Mouse (Mus musculus) kidney, embryonic 14.5 days (tissue): ENCODE results near the gene Clcn2. TPM values are rescaled to one million over a fixed set of nuclear protein-coding genes. Genes with fewer than 3 reads are reported as not detected.

Source experiments
- ATAC-seq: fragments of 200-750 bp; cut with Nextera tagmentation; 2 replicates; pipeline ENCODE4 v1.8.0; 2017; ENCODE audit warnings: moderate number of reproducible peaks, mild to moderate bottlenecking, moderate TSS enrichment, moderate library complexity; ENCODE audit not compliant: low FRiP score, low TSS enrichment
- H3K27ac ChIP-seq: fragments of 300-500 bp; sonication (generic); 2 replicates; pipeline ENCODE4 v1.5.1; 2014; ENCODE audit warnings: low read depth, mild to moderate bottlenecking, low read length, moderate library complexity, mixed read lengths
- H3K27me3 ChIP-seq: fragments of 300-500 bp; sonication (generic); 2 replicates; pipeline ENCODE4 v1.6.1; 2014; ENCODE audit warnings: mild to moderate bottlenecking, low read length; ENCODE audit not compliant: control insufficient read depth, insufficient read depth
- H3K36me3 ChIP-seq: fragments of 300-500 bp; sonication (generic); 2 replicates; pipeline ENCODE4 v1.6.1; 2014; ENCODE audit warnings: low read length, mixed read lengths; ENCODE audit not compliant: control insufficient read depth, insufficient read depth
- H3K4me1 ChIP-seq: fragments of 300-500 bp; sonication (generic); 2 replicates; pipeline ENCODE4 v1.6.1; 2014; ENCODE audit warnings: low read length, mixed read lengths; ENCODE audit not compliant: control insufficient read depth, insufficient read depth
- H3K4me2 ChIP-seq: fragments of 300-500 bp; sonication (generic); replicated peaks from 2 replicates; pipeline ENCODE4 v1.6.1; 2014; ENCODE audit warnings: low read depth, mild to moderate bottlenecking, low read length
- H3K4me3 ChIP-seq: fragments of 300-500 bp; sonication (generic); 2 replicates; pipeline ENCODE4 v1.5.1; 2014; ENCODE audit warnings: mild to moderate bottlenecking, low read length
- H3K9ac ChIP-seq: fragments of 300-500 bp; sonication (generic); 2 replicates; pipeline ENCODE4 v1.6.1; 2014; ENCODE audit warnings: low read depth, mild to moderate bottlenecking, low read length, moderate library complexity
- H3K9me3 ChIP-seq: fragments of 300-500 bp; sonication (generic); 2 replicates; pipeline ENCODE4 v1.6.1; 2016; ENCODE audit warnings: low read length; ENCODE audit not compliant: control insufficient read depth
- WGBS: fragments of 180-500 bp; shearing (Covaris S2); extraction: QIAGEN DNeasy Blood & Tissue Kit; methylation state at CpG from one replicate; pipeline ENCODE4 v1.1.7; 2014; 5-methylcytosine and 5-hydroxymethylcytosine counted together
- polyA plus RNA-seq: library from polyadenylated mRNA; unstranded; fragments of >200 nt; fragmentation: Nextera tagmentation; extraction: Ambion mirVana; gene quantifications from 2 replicates; pipeline ENCODE4 v1.2.1, GENCODE M21; 2014

Gene Clcn2
- polyA plus RNA-seq, 1 experiment from 2014 or later: 17.3 TPM

GRCm38 (mm10) chr16:20708220-20708938, 9.2 kb downstream of the Clcn2 start:
- Histone ChIP-seq H3K9me3 (no peaks in the 10 kb centered on the region), H3K27me3 (no peaks in the 10 kb centered on the region), H3K27ac (no peak overlapping the region), H3K9ac (no peak overlapping the region), H3K36me3 (peaks cover 33% of the 10 kb centered on the region), H3K4me2 (no peak overlapping the region), H3K4me3 (no peak overlapping the region), H3K4me1 (no peaks in the 10 kb centered on the region)
- WGBS: 94% methylated on average over 21 of the region's 21 CpGs
- peak; percentile 10 for ATAC-seq

GRCm38 (mm10) chr16:20706407-20707055, 11.0 kb downstream of the Clcn2 start:
- H3K27me3 ChIP-seq: no peaks in the 10 kb centered on the region
- 0 out of 2 replicates have a peak overlapping the region, but pooled peaks have one; percentile 1 for H3K27ac ChIP-seq
- no peak overlapping the region for H3K4me3 ChIP-seq
- H3K4me2 ChIP-seq: no peak overlapping the region
- H3K9me3 ChIP-seq: no peaks in the 10 kb centered on the region
- H3K4me1 ChIP-seq: peaks cover 13% of the 10 kb centered on the region; the same call in 1 of the 2 replicates
- ATAC-seq: no peak
- peaks cover 30% of the 10 kb centered on the region for H3K36me3 ChIP-seq
- no peak overlapping the region for H3K9ac ChIP-seq
- 95% methylated on average over 2 of the region's 2 CpGs for WGBS

- 82% methylated on average over 3 of the region's 3 CpGs for WGBS
- no peak overlapping the region for H3K4me3 ChIP-seq
- no peaks in the 10 kb centered on the region for H3K27me3 ChIP-seq
- H3K4me2 ChIP-seq: no peak overlapping the region
- no peak overlapping the region for H3K27ac ChIP-seq
- no peaks in the 10 kb centered on the region for H3K9me3 ChIP-seq
- ATAC-seq: no peak
- peaks cover 17% of the 10 kb centered on the region; the same call in 1 of the 2 replicates for H3K4me1 ChIP-seq
- H3K9ac ChIP-seq: no peak overlapping the region
- peaks cover 24% of the 10 kb centered on the region for H3K36me3 ChIP-seq
Observed at GRCm38 (mm10) chr16:20705786-20706185, 11.8 kb downstream of the Clcn2 start.

GRCm38 (mm10) chr16:20703699-20704400, 13.7 kb downstream of the Clcn2 start:
- Histone ChIP-seq H3K27ac (no peak overlapping the region), H3K9me3 (no peaks in the 10 kb centered on the region), H3K36me3 (peaks cover 20% of the 10 kb centered on the region), H3K4me1 (peaks cover 17% of the 10 kb centered on the region; the same call in 1 of the 2 replicates), H3K4me3 (no peak overlapping the region), H3K4me2 (no peak overlapping the region), H3K27me3 (no peaks in the 10 kb centered on the region), H3K9ac (no peak overlapping the region)
- WGBS: 87% methylated on average over 6 of the region's 6 CpGs
- no peak for ATAC-seq

DNA sequence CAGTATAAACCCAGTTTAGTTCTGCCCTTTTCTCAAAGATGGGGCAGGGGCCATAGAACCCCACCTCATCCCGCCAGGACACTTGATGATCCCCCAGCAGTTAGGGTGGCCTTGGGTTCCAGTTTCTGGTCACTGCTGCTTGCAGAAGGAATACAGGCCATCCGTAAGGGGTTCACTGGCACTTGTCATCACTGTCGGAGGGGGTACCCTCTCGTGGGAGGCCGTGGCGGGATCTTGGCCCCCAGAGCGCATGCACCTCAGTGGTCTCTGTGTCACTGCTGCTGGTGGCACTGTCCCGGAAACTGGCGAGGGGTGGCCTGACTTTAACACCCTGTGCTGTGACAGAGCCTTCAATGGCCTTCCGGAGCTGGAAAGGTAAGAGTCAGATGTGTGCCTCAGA, 14.5 kb downstream of the Clcn2 start:
- H3K4me1 ChIP-seq: peaks cover 17% of the 10 kb centered on the region; the same call in 1 of the 2 replicates
- no peaks in the 10 kb centered on the region for H3K27me3 ChIP-seq
- no peak overlapping the region for H3K4me3 ChIP-seq
- no peak for ATAC-seq
- H3K27ac ChIP-seq: no peak overlapping the region
- H3K36me3 ChIP-seq: peaks cover 15% of the 10 kb centered on the region
- no peak overlapping the region for H3K4me2 ChIP-seq
- WGBS: 93% methylated on average over 10 of the region's 10 CpGs
- no peak overlapping the region for H3K9ac ChIP-seq
- no peaks in the 10 kb centered on the region for H3K9me3 ChIP-seq

GRCm38 (mm10) chr16:20702522-20702893, 15.0 kb downstream of the Clcn2 start:
- no peak overlapping the region for H3K4me3 ChIP-seq
- peak overlapping the region; percentile 50; the same call in 1 of the 2 replicates for H3K9ac ChIP-seq
- H3K36me3 ChIP-seq: peaks cover 10% of the 10 kb centered on the region; the same call in 1 of the 2 replicates
- peaks cover 17% of the 10 kb centered on the region; the same call in 1 of the 2 replicates for H3K4me1 ChIP-seq
- H3K27ac ChIP-seq: peak overlapping the region; percentile 85
- H3K27me3 ChIP-seq: no peaks in the 10 kb centered on the region
- H3K4me2 ChIP-seq: no peak overlapping the region
- ATAC-seq: peak; percentile 55
- no peaks in the 10 kb centered on the region for H3K9me3 ChIP-seq
- 9% methylated on average over 8 of the region's 8 CpGs for WGBS

GRCm38 (mm10) chr16:20701729-20702521, 15.6 kb downstream of the Clcn2 start:
- Histone ChIP-seq H3K9ac (peak overlapping the region; percentile 50), H3K27me3 (no peaks in the 10 kb centered on the region), H3K9me3 (no peaks in the 10 kb centered on the region), H3K36me3 (peaks cover 10% of the 10 kb centered on the region; the same call in 1 of the 2 replicates), H3K27ac (peak overlapping the region; percentile 85), H3K4me2 (peak overlapping the region; percentile 5; the same call in 1 of the 2 replicates), H3K4me3 (no peak overlapping the region), H3K4me1 (peaks cover 17% of the 10 kb centered on the region; the same call in 1 of the 2 replicates)
- ATAC-seq: peak; percentile 57
- 9% methylated on average over 12 of the region's 12 CpGs for WGBS

DNA sequence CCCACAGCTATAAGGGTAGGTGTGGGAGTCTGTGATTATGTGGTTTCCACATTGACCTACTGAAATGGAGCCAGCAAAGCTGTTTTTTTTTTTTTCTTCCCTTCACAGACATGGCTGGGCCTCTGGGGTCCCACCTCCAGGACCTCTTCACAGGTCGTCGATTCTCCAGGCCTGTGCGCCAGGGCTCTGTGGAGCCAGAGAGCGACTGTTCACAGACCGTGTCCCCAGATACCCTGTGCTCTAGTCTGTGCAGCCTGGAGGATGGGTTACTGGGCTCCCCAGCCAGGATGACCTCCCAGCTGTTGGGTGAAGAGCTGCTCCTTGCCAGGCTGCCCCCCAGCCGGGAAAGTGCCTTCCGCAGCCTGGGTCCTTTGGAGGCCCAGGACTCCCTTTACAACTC, 16.2 kb downstream of the Clcn2 start:
- H3K36me3 ChIP-seq: peaks cover 8% of the 10 kb centered on the region; the same call in 1 of the 2 replicates
- peaks cover 17% of the 10 kb centered on the region; the same call in 1 of the 2 replicates for H3K4me1 ChIP-seq
- no peaks in the 10 kb centered on the region for H3K9me3 ChIP-seq
- no peaks in the 10 kb centered on the region; the same call in 1 of the 2 replicates for H3K27me3 ChIP-seq
- ATAC-seq: peak; percentile 76
- no peak overlapping the region for H3K4me3 ChIP-seq
- H3K4me2 ChIP-seq: no peak overlapping the region
- peak overlapping the region; percentile 85 for H3K27ac ChIP-seq
- 24% methylated on average over 7 of the region's 7 CpGs for WGBS
- H3K9ac ChIP-seq: peak overlapping the region; percentile 50
